Mouse (Mus musculus): ENCODE measurements around the gene Mrps34.
"Not testable (repeated sequence)": the region's sequence is repeated elsewhere in the genome, so short reads cannot be mapped to it uniquely, and the experiment has no call there.

The Mrps34 gene

GRCm38 (mm10) chr17:24900014-24900413 is 5.1 kb downstream of the Mrps34 start:
- no peak for DNase-seq

- DNase-seq = no peak
Observed at GRCm38 (mm10) chr17:24902124-24902523, 7.2 kb downstream of the Mrps34 start.

- peak; percentile 64 to 69 for DNase-seq
Observed at GRCm38 (mm10) chr17:24902671-24903474, 8.0 kb downstream of the Mrps34 start.

GRCm38 (mm10) chr17:24903767-24904166 is 8.9 kb downstream of the Mrps34 start:
- DNase-seq = no peak

- DNase-seq = no peak
Observed at GRCm38 (mm10) chr17:24907591-24907990, 12.7 kb downstream of the Mrps34 start.

- no peak for DNase-seq
Observed at GRCm38 (mm10) chr17:24913984-24914383, 19.1 kb downstream of the Mrps34 start.

- DNase-seq = no peak
Observed at GRCm38 (mm10) chr17:24923246-24923645, 28.3 kb downstream of the Mrps34 start.

GRCm38 (mm10) chr17:24929506-24929905 is 34.6 kb downstream of the Mrps34 start:
- DNase-seq = no peak

GRCm38 (mm10) chr17:24932431-24932830 is 37.5 kb downstream of the Mrps34 start:
- no peak for DNase-seq

- no peak for DNase-seq
Observed at GRCm38 (mm10) chr17:24933163-24933562, 38.2 kb downstream of the Mrps34 start.

GRCm38 (mm10) chr17:24934926-24935325 is 40.0 kb downstream of the Mrps34 start:
- no peak for DNase-seq

GRCm38 (mm10) chr17:24935666-24936065 is 40.8 kb downstream of the Mrps34 start:
- DNase-seq = no peak

GRCm38 (mm10) chr17:24936259-24937237 is 41.6 kb downstream of the Mrps34 start, which contains the start of gene Mapk8ip3:
Mapk8ip3 (minus strand) TSS chr17:24936977.
- DNase-seq = peak; percentile 96 to 97

GRCm38 (mm10) chr17:24937266-24937665 is 42.4 kb downstream of the Mrps34 start:
- DNase-seq = no peak

- DNase-seq = peak; percentile 74 to 80
Observed at GRCm38 (mm10) chr17:24942453-24942852, 47.5 kb downstream of the Mrps34 start.

- no peak for DNase-seq
Observed at GRCm38 (mm10) chr17:24943036-24943435, 48.1 kb downstream of the Mrps34 start.

- DNase-seq = not testable (repeated sequence)
Observed at GRCm38 (mm10) chr17:24943589-24943988, 48.7 kb downstream of the Mrps34 start.
